Mouse (Mus musculus) left cerebral cortex, adult 2 months (tissue): ENCODE measurements at regions not wholly inside any gene's neighbourhood (a gene's known extent, or its start where the extent isn't known, plus 50 kb on each side); places are given as distances from the start of the nearest gene placed in this dataset.

Experiments
- DNase-seq, 2 experiments: peaks; one replicate each; pipeline ENCODE4 v3.0.0; 2021 to 2022; ENCODE audit warnings: low spot score in 2 of 2, mixed read lengths in 1 of 2; ENCODE audit errors: extremely low spot score in 1 of 2
- H3K27ac ChIP-seq: fragments of 200-600 bp; 2 replicates; pipeline ENCODE4 v1.8.1; 2022
- H3K4me3 ChIP-seq: fragments of 200-600 bp; 2 replicates; pipeline ENCODE4 v1.8.1; 2022
- CTCF ChIP-seq: fragments of 200-600 bp; IDR thresholded peaks from 2 replicates; pipeline ENCODE4 v1.8.1; 2022; ENCODE audit warnings: antibody characterized with exemption, mild to moderate bottlenecking, moderate library complexity
- intact Hi-C: fragments of 180-260 bp; cut with DNase I; formaldehyde crosslinking; loops from one replicate; pipeline ENCODE4 v1.15.1; 2025

DNA sequence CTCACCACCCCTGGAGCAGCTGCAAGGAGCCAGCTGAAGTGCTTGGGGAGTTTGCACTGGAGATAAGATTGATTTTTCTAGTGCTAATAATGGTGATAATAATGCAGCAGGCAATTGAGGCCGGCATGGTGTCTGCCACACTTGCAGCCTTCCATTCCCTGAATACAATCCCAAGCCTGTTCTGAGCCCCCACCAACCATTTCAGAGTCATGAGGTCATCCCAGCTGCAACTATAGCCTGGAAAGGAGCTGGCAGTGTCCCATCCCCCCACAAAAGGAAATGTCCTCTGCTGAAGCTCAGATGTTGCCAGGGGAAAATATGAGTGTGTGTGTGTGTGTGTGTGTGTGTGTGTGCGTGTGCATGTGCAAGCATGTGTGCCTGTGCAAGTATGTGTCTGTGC, 160.2 kb upstream of the Gas1 start:
- intact Hi-C loops = no loop called here

GRCm38 (mm10) chr13:60338107-60338506, 160.9 kb upstream of the Gas1 start:
- no peak for DNase-seq
- Histone ChIP-seq H3K27ac (no peak overlapping the region), H3K4me3 (no peak overlapping the region)
- intact Hi-C loops = no loop called here
- TF ChIP-seq CTCF = no peak

More for the DNA sequence above, 160.2 kb upstream of the Gas1 start:
- Histone ChIP-seq H3K27ac (no peak overlapping the region), H3K4me3 (no peak overlapping the region)
- TF ChIP-seq CTCF = no peak
- no peak for DNase-seq

DNA sequence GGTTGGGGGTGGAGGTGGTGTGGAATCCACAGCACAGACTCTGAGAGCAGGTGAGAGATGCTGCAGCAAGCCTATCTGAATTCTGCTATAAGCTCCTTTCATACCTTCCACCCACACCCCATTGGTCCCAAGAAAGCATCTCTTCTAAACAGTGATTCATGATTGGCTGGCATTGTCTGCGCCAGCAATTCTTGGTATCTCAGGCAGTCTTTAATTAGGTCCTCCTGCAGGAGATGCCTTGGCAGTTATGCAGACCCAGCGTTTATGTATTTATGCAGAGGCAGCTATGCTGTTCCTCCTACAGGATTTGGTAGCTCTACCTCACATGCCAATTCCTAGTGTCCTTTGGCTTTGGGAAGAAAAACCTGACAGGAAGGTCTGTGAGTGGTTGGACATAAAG, 162.9 kb upstream of the Gas1 start:
- H3K4me3 ChIP-seq = no peak overlapping the region
- no peak for TF ChIP-seq CTCF
- no peak overlapping the region for H3K27ac ChIP-seq
- DNase-seq = no peak
- intact Hi-C loops = no loop called here

DNA sequence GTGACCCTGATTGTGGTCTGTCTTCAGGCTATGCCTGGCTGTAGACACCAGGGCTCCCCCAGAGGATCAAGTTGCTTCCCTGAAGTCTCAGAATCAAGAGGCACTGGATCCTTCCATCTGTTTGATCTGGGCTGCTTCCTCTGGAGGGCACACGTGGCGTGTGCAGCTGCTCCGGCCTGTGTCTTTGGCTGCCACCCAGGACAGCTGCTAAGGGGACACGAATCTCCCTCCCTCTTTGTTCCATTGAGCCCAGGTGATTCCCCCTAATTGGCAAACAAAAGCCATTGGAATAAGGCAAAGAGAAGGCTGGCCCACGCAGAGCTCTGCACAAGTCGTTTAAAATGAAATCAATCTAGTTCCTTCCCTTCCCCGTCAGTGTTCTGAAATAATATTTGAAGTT, 170.7 kb upstream of the Gas1 start:
- intact Hi-C loops = no loop called here
- TF ChIP-seq CTCF = no peak
- Histone ChIP-seq H3K4me3 (no peak overlapping the region), H3K27ac (no peak overlapping the region)
- no peak for DNase-seq

DNA sequence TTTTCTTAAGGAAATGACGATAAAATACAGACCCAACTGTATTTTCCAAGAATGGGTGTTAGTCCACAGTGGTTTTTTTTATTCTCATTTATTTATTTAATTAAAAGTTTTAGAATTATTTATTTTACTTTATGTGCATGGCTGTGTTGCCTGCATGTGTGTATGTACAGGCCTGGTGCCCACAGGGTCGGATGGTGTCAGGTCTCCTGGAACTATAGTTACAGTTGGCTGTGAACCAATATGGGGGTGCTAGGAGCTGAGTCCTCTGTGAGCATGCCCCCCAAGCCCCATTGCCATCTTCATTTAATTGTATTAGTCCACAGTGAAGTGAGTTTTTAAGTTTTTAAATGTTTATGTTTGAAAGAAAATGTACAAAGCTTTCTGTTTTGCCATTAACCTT, 171.3 kb upstream of the Gas1 start:
- no peak for DNase-seq
- no peak for TF ChIP-seq CTCF
- intact Hi-C loops = no loop called here
- Histone ChIP-seq H3K4me3 (no peak overlapping the region), H3K27ac (no peak overlapping the region)

DNA sequence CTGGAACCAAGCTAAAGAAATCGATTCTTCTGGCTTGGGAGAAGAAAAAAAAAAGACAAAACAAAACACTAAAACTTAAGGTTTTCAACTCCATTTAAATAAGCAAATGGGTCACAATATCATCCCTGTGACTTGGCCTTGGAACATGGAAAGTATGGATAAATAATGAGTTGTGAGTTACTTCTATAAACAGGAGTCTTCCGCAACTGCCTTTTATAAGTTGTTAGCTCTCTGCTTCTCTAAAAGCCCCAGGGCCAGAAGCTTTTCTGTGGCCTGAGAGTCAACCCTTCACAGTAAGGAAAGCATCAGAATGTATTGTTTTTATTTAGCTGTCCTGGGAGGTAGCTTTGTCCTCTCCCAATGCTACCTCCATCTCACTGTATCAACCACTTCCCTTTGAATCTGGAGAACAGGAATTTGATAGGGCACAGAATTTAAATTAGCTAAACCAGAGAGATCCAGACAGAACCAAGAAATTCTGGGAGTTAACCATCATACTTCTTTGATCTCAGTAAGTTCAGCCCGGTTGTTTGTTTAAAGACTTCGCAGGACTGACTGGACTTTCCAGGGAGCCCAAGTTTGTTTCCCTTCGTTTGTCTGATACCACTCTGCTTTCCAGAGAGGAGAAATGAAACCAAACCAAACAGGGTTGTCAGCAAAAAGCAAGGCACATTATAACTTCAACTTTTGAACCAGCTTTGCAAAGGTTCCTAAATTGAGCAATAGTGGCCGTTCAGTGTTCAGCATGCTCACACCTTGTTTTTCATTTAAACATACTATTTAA, 178.7 kb upstream of the Gas1 start:
- Histone ChIP-seq H3K27ac (no peak overlapping the region), H3K4me3 (no peak overlapping the region)
- no peak for TF ChIP-seq CTCF
- intact Hi-C loops = no loop called here
- DNase-seq = no peak

GRCm38 (mm10) chr13:60358408-60359060, 181.4 kb upstream of the Gas1 start:
- intact Hi-C loops = no loop called here
- Histone ChIP-seq H3K4me3 (no peak overlapping the region), H3K27ac (no peak overlapping the region)
- TF ChIP-seq CTCF = no peak
- DNase-seq = no peak

- no peak overlapping the region for H3K27ac ChIP-seq
- intact Hi-C loops = no loop called here
- no peak for TF ChIP-seq CTCF
- DNase-seq = no peak
- H3K4me3 ChIP-seq = no peak overlapping the region
Observed at GRCm38 (mm10) chr13:60364778-60365672, 187.9 kb upstream of the Gas1 start.

DNA sequence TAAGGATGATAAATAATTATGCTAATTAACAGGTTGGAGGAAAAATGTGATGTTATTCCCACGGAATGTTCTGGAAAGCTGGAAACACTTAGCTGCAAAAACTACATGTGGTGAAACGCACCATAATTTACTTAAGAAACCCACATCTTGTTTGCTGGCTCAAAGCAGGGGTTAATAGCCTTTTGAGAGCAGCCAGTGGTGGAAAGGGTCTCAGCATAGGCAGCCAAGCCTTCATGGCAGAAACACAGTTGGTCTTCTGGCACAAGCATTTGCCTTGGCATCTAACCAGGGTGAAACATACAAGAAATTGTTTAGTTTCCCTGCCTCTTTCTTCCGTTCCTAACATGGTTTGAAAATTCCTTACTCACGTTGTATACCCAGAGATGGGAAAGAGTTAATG, 192.1 kb upstream of the Gas1 start:
- no peak for TF ChIP-seq CTCF
- intact Hi-C loops = no loop called here
- no peak overlapping the region for H3K27ac ChIP-seq
- no peak for DNase-seq
- H3K4me3 ChIP-seq = no peak overlapping the region

GRCm38 (mm10) chr13:60371656-60372055, 194.5 kb upstream of the Gas1 start:
- Histone ChIP-seq H3K4me3 (no peak overlapping the region), H3K27ac (no peak overlapping the region)
- no peak for DNase-seq
- TF ChIP-seq CTCF = no peak
- intact Hi-C loops = no loop called here

DNA sequence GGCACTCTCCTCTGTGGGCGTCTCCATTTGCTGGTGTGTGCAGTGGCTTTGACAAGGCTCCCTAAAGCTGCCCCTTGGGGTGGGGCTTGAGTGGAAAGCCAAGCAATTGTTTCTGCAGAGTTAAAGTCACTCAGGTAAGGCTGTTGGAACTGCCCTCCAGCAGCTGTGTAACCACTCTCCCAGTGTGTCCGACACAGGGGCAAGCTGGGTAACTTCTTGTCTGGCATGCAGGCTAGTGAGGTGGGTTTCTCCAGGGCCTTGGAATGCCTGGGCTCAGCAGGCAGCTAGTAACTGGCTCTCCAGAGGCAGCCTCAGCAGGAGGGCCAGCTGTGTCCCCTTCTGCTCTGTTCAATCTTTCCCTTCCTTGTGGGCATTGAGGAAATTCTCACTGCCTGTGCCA, 199.5 kb upstream of the Gas1 start:
- no peak overlapping the region for H3K4me3 ChIP-seq
- no peak for TF ChIP-seq CTCF
- no peak overlapping the region for H3K27ac ChIP-seq
- no peak for DNase-seq
- intact Hi-C loops = no loop called here

DNA sequence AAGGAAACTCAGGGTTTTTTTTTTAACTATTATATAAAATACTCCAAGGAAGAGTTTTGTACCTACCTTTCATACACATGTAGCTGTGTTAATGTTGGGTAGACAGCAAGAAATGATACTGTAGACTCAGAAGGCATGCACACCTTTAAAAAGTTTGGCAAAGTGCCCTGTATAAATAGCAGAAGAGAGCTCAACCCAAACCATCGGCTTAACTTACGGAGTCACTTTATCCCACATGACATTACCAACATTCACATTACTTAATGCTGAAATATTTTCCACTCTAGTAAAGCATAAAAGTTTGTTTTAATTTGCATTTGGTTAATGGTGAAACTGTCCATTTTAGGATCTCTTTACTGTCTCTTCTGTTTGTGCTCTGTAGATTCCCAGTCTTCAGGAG, 205.7 kb upstream of the Gas1 start:
- DNase-seq = no peak
- no peak for TF ChIP-seq CTCF
- H3K4me3 ChIP-seq = no peak overlapping the region
- H3K27ac ChIP-seq = no peak overlapping the region
- intact Hi-C loops = no loop called here
